Mouse (Mus musculus) forebrain, embryonic 16.5 days (tissue): ENCODE results near the gene Nudt1. TPM values are rescaled to one million over a fixed set of nuclear protein-coding genes. Genes with fewer than 3 reads are reported as not detected.

ENCODE experiments used
- ATAC-seq: fragments of 200-750 bp; cut with Nextera tagmentation; 2 replicates; pipeline ENCODE4 v1.8.0; 2017; ENCODE audit warnings: mild to moderate bottlenecking, moderate library complexity
- H3K27ac ChIP-seq: fragments of 300-500 bp; sonication (generic); 2 replicates; pipeline ENCODE4 v1.5.1; 2014; ENCODE audit warnings: low read length, control low read depth
- H3K27me3 ChIP-seq: fragments of 300-500 bp; sonication (generic); replicated peaks from 2 replicates; pipeline ENCODE4 v1.6.1; 2014; ENCODE audit warnings: low read length; ENCODE audit not compliant: control insufficient read depth, insufficient read depth
- H3K36me3 ChIP-seq: fragments of 300-500 bp; sonication (generic); 2 replicates; pipeline ENCODE4 v1.6.1; 2014; ENCODE audit not compliant: control insufficient read depth, insufficient read depth
- H3K4me1 ChIP-seq: fragments of 300-500 bp; sonication (generic); replicated peaks from 2 replicates; pipeline ENCODE4 v1.6.1; 2014; ENCODE audit warnings: low read length; ENCODE audit not compliant: control insufficient read depth, insufficient read depth
- H3K4me2 ChIP-seq: fragments of 300-500 bp; sonication (generic); 2 replicates; pipeline ENCODE4 v1.6.1; 2014; ENCODE audit warnings: mild to moderate bottlenecking, low read length, control low read depth
- H3K4me3 ChIP-seq: fragments of 300-500 bp; sonication (generic); replicated peaks from 2 replicates; pipeline ENCODE4 v1.5.1; 2014; ENCODE audit warnings: mild to moderate bottlenecking, low read length, control low read depth
- H3K9ac ChIP-seq: fragments of 300-500 bp; sonication (generic); replicated peaks from 2 replicates; pipeline ENCODE4 v1.6.1; 2014; ENCODE audit warnings: low read depth, low read length, control low read depth
- H3K9me3 ChIP-seq: fragments of 300-500 bp; sonication (generic); 2 replicates; pipeline ENCODE4 v1.6.1; 2016; ENCODE audit warnings: low read length; ENCODE audit not compliant: control insufficient read depth
- WGBS: fragments of 180-500 bp; shearing (Covaris S2); extraction: QIAGEN DNeasy Blood & Tissue Kit; methylation state at CpG from one replicate; pipeline ENCODE4 v1.1.7; 2014; 5-methylcytosine and 5-hydroxymethylcytosine counted together
- polyA plus RNA-seq: library from polyadenylated mRNA; unstranded; fragments of >200 nt; fragmentation: Nextera tagmentation; extraction: Ambion mirVana; gene quantifications from 2 replicates; pipeline ENCODE4 v1.2.1, GENCODE M21; 2015

Nudt1 gene
- polyA plus RNA-seq, 1 experiment from 2014 or later: 19.8 TPM

DNA sequence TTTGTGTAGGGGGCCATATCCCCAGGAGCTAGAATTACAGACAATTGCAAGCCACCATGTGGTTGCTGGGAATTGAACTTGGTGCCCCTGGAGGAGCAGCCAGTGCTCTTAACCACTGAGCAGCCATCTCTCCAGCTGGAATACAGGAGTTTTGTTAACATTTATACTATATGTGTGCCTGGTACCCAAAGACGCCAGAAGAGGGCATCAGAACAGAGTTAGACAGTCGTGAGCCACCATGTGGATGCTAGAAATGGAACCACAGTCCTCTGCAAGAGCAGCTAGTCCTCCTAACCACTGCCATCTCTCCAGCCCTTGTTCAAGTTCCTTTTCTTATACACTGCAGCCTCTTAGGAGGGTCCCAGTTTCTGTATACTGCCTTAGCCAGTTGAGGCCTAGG is 12.2 kb downstream of the Nudt1 start:
- no peaks in the 10 kb centered on the region for H3K9me3 ChIP-seq
- 0 out of 2 replicates have a peak, but pooled peaks cover under 1% of the 10 kb centered on the region for H3K36me3 ChIP-seq
- H3K27me3 ChIP-seq: no peaks in the 10 kb centered on the region
- no peak overlapping the region for H3K27ac ChIP-seq
- H3K4me2 ChIP-seq: no peak overlapping the region
- 18% methylated on average over 2 of the region's 2 CpGs for WGBS
- H3K4me3 ChIP-seq: no peak overlapping the region
- no peak for ATAC-seq
- H3K9ac ChIP-seq: no peak overlapping the region
- H3K4me1 ChIP-seq: peaks cover 11% of the 10 kb centered on the region

- 67% methylated on average over 1 of the region's 1 CpGs for WGBS
- Histone ChIP-seq H3K27ac (no peak overlapping the region), H3K4me2 (no peak overlapping the region), H3K27me3 (no peaks in the 10 kb centered on the region), H3K9me3 (no peaks in the 10 kb centered on the region), H3K4me3 (no peak overlapping the region), H3K9ac (no peak overlapping the region), H3K4me1 (no peaks in the 10 kb centered on the region; the same call in 1 of the 2 replicates), H3K36me3 (0 out of 2 replicates have a peak, but pooled peaks cover 2% of the 10 kb centered on the region)
- no peak for ATAC-seq
Measured at GRCm38 (mm10) chr5:140336680-140337079, 15.2 kb downstream of the Nudt1 start.

DNA sequence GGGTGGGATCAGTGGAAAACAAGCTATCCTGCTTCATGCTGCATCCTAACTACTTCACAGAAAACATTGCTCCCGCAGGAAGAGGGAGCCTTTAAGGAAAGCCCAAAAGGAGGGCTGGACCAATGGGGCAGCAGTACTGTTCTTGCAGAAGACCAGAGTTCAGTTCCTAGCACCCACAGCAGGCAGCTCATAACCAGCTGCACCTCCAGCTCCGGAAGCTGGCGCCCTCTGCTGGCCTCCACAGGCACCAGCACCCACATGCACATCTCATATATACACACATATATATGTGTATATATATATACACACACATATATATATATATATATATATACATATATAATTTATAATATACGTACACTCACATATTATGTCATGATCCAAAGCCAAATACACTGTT is 17.3 kb downstream of the Nudt1 start:
- 98% methylated on average over 4 of the region's 4 CpGs for WGBS
- H3K27me3 ChIP-seq: no peaks in the 10 kb centered on the region
- 0 out of 2 replicates have a peak, but pooled peaks cover 2% of the 10 kb centered on the region for H3K36me3 ChIP-seq
- H3K4me1 ChIP-seq: no peaks in the 10 kb centered on the region
- no peak overlapping the region for H3K9ac ChIP-seq
- no peak overlapping the region for H3K27ac ChIP-seq
- ATAC-seq: no peak
- no peak overlapping the region for H3K4me2 ChIP-seq
- no peaks in the 10 kb centered on the region for H3K9me3 ChIP-seq
- no peak overlapping the region for H3K4me3 ChIP-seq

DNA sequence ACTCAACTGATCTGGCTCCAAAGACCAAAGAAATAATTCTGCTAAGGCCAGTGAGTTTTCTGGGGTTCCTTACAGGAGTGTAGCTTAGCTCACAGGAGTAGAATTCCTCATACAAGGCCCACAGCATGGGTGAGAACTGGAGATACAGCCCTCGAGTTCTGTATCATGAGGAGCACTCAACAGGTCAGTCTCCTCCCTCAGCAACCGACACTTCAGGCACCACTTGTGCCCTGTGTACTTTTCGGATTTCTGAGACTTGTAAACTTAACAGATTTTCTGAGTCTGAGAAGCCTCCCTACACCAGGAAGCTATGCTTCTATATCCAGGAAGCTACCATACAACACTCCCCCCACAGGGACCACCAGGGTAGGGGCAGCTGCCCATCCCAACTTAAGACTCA is 18.4 kb downstream of the Nudt1 start:
- 87% methylated on average over 3 of the region's 3 CpGs for WGBS
- no peaks in the 10 kb centered on the region for H3K4me1 ChIP-seq
- H3K9ac ChIP-seq: no peak overlapping the region
- ATAC-seq: no peak
- no peaks in the 10 kb centered on the region for H3K9me3 ChIP-seq
- H3K36me3 ChIP-seq: 0 out of 2 replicates have a peak, but pooled peaks cover 2% of the 10 kb centered on the region
- no peak overlapping the region for H3K27ac ChIP-seq
- no peaks in the 10 kb centered on the region for H3K27me3 ChIP-seq
- no peak overlapping the region for H3K4me2 ChIP-seq
- H3K4me3 ChIP-seq: no peak overlapping the region

DNA sequence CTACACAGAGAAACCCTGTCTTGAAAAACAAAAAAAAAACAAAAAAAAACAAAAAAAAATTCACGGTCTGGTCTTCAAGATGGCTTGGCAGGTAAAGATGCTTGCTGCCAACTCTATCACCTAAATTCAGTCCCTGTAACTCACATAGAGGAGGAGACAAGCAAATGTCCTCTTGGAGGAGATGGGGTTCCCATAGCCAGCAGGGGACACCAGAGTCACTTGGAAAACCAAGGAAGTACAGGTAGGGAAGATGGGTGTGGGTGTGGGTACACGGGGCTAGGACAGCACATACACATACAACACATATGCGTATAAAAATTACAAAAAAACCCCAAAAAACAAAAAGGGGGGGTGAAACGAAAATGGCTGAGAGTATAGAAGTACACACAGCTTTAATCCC is 21.4 kb downstream of the Nudt1 start:
- Histone ChIP-seq H3K9ac (no peak overlapping the region), H3K4me3 (no peak overlapping the region), H3K36me3 (0 out of 2 replicates have a peak, but pooled peaks cover 2% of the 10 kb centered on the region), H3K4me1 (no peaks in the 10 kb centered on the region), H3K4me2 (no peak overlapping the region), H3K27ac (no peak overlapping the region), H3K9me3 (no peaks in the 10 kb centered on the region), H3K27me3 (no peaks in the 10 kb centered on the region)
- 83% methylated on average over 4 of the region's 4 CpGs for whole genome bisulfite sequencing
- ATAC-seq: no peak

DNA sequence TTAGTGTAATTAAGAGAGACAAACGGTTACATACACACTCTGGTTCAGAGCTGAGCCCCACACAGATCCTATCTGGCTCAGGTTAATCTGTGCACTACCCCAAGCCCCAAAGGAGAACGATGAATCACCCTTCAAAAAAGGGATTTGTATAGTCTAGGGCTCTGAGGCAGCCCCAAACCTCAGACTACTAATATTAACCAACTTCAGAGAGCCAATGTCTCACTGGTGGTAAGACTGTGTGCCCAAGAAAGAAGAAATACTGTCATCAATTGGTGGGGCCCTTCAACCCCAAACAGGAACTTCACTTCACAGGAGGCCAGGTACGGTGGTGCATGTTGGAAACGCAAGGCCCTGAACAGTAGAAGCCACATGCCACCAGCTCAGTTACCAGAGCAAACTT is 23.8 kb downstream of the Nudt1 start:
- Histone ChIP-seq H3K4me1 (no peaks in the 10 kb centered on the region), H3K9me3 (no peaks in the 10 kb centered on the region), H3K9ac (no peak overlapping the region), H3K27me3 (no peaks in the 10 kb centered on the region), H3K36me3 (no peaks in the 10 kb centered on the region), H3K27ac (no peak overlapping the region), H3K4me2 (no peak overlapping the region), H3K4me3 (no peak overlapping the region)
- ATAC-seq: no peak
- WGBS: 93% methylated on average over 4 of the region's 4 CpGs

DNA sequence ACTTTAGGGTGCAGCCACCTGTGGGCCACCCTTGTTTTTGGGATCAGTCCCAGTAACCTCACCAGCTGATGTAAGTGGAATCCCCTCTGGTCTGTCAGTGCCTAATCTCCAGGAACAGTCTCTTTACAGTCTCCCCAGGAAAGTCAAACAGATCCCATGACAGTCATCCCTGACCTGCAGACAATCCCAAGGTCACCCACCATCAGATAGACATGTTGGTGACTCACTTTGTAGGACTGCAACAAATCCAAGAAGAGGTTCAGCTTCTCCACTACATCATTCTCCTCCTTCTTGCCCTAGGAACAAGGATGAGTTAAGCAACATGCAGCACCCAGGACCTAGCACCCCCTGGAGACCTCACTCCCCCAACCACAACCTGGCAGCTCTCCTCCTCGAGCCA is 24.6 kb downstream of the Nudt1 start:
- no peaks in the 10 kb centered on the region for H3K4me1 ChIP-seq
- H3K36me3 ChIP-seq: no peaks in the 10 kb centered on the region
- no peak overlapping the region for H3K4me2 ChIP-seq
- 92% methylated on average over 1 of the region's 1 CpGs for WGBS
- ATAC-seq: no peak
- H3K4me3 ChIP-seq: no peak overlapping the region
- H3K27ac ChIP-seq: no peak overlapping the region
- H3K27me3 ChIP-seq: no peaks in the 10 kb centered on the region
- no peaks in the 10 kb centered on the region for H3K9me3 ChIP-seq
- no peak overlapping the region for H3K9ac ChIP-seq

- H3K4me2 ChIP-seq: no peak overlapping the region
- H3K27ac ChIP-seq: no peak overlapping the region
- 89% methylated on average over 9 of the region's 9 CpGs for WGBS
- no peaks in the 10 kb centered on the region for H3K9me3 ChIP-seq
- no peak overlapping the region for H3K9ac ChIP-seq
- H3K27me3 ChIP-seq: no peaks in the 10 kb centered on the region
- no peaks in the 10 kb centered on the region for H3K4me1 ChIP-seq
- ATAC-seq: no peak
- peaks cover 6% of the 10 kb centered on the region for H3K36me3 ChIP-seq
- H3K4me3 ChIP-seq: no peak overlapping the region
Measured at GRCm38 (mm10) chr5:140349882-140350281, 28.4 kb downstream of the Nudt1 start.

DNA sequence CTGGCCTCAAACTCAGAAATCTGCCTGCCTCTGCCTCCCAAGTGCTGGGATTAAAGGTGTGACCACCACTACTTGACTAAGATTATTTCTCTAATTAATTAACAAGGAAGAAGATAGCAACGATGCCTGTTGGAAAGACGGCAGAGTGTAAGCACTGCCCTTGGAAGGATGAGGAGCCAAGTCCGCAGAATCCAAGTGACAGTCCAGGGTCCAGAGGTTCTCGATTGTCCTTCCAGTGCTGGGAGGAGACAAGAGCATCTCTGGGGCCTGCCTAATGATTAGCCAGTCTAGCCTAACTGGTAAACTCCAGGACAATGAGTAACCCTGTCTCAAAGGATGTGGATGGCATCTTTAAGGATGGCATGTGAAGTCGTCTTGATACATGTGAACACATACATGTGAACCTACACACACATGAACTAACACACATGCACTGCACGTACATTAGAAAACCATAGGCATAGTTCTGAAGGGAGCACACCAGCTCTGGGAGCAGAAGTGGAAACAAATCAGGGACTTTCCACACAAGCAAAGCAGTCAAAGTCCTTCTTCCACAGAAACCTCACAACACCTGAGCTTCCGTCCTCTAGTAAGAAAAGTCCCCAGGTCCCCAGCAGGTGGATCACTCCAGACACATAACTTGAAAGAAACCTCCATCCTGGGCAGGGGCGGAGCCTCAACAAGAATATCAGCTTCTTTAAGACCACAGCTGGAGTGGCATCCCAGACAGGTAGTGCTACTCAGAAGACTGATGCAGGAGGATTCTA is 29.5 kb downstream of the Nudt1 start:
- Histone ChIP-seq H3K9ac (no peak overlapping the region), H3K36me3 (peaks cover 6% of the 10 kb centered on the region), H3K4me3 (no peak overlapping the region), H3K4me2 (no peak overlapping the region), H3K4me1 (no peaks in the 10 kb centered on the region), H3K9me3 (no peaks in the 10 kb centered on the region), H3K27me3 (no peaks in the 10 kb centered on the region), H3K27ac (no peak overlapping the region)
- ATAC-seq: no peak
- 94% methylated on average over 8 of the region's 8 CpGs for WGBS
